Mouse (Mus musculus): ENCODE measurements around the gene Gm28053. TPM values are rescaled to one million over a fixed set of nuclear protein-coding genes. Genes with fewer than 3 reads are reported as not detected.
A peak's percentile ranks its signal among the peaks of the same experiment; 100 is the strongest.

Gene Gm28053
- polyA plus RNA-seq, 1 experiment from 2014 or later, result 1.4 TPM

- H3K9me3 ChIP-seq, result no peaks in the 10 kb centered on the region
- H3K4me2 ChIP-seq, result peak within 1 kb of the TSS; percentile 30
- no peaks in the 10 kb centered on the region for H3K36me3 ChIP-seq
- WGBS, result 42% methylated on average over 16 of the region's 16 CpGs
- H3K27me3 ChIP-seq, result peaks cover 49% of the 10 kb centered on the region
- H3K27ac ChIP-seq, result no peak within 1 kb of the TSS
- H3K9ac ChIP-seq, result 0 out of 2 replicates have a peak within 1 kb of the TSS, but pooled peaks have one; percentile 27
- no peak within 1 kb of the TSS for H3K4me3 ChIP-seq
- peaks cover 8% of the 10 kb centered on the region for H3K4me1 ChIP-seq
- ATAC-seq (ENCODE audit: insufficient number of reproducible peaks, insufficient read depth, low FRiP score, low TSS enrichment, low read depth), result no peak
Observed at GRCm38 (mm10) chr6:48745959-48746889, 27.8 kb downstream of the Gm28053 start, which contains the start of gene Gimap5. Gene Gimap5, plus strand, starts transcription at chr6:48746197.

- Histone ChIP-seq H3K27ac (no peak overlapping the region), H3K27me3 (peaks cover 38% of the 10 kb centered on the region), H3K4me3 (no peak overlapping the region), H3K4me1 (peaks cover 7% of the 10 kb centered on the region), H3K9me3 (no peaks in the 10 kb centered on the region), H3K9ac (no peak overlapping the region), H3K4me2 (no peak overlapping the region), H3K36me3 (no peaks in the 10 kb centered on the region)
- ATAC-seq (ENCODE audit: insufficient number of reproducible peaks, insufficient read depth, low FRiP score, low TSS enrichment, low read depth), result no peak
- 67% methylated on average over 7 of the region's 7 CpGs for WGBS
Observed at GRCm38 (mm10) chr6:48747091-48747966, 28.9 kb downstream of the Gm28053 start.

- Histone ChIP-seq H3K27me3 (no peaks in the 10 kb centered on the region), H3K9me3 (no peaks in the 10 kb centered on the region), H3K4me3 (no peak overlapping the region), H3K4me1 (peaks cover 2% of the 10 kb centered on the region; the same call in 1 of the 2 replicates), H3K4me2 (no peak overlapping the region), H3K27ac (no peak overlapping the region), H3K9ac (no peak overlapping the region), H3K36me3 (no peaks in the 10 kb centered on the region)
- no peak for ATAC-seq (ENCODE audit: insufficient number of reproducible peaks, insufficient read depth, low FRiP score, low TSS enrichment, low read depth)
- 45% methylated on average over 7 of the region's 7 CpGs for WGBS
Observed at GRCm38 (mm10) chr6:48763567-48764270, 45.3 kb downstream of the Gm28053 start.

GRCm38 (mm10) chr6:48764496-48764895, 46.1 kb downstream of the Gm28053 start:
- Histone ChIP-seq H3K27ac (no peak overlapping the region), H3K4me1 (peaks cover 2% of the 10 kb centered on the region; the same call in 1 of the 2 replicates), H3K4me2 (no peak overlapping the region), H3K9ac (no peak overlapping the region), H3K9me3 (no peaks in the 10 kb centered on the region), H3K4me3 (no peak overlapping the region), H3K36me3 (no peaks in the 10 kb centered on the region), H3K27me3 (no peaks in the 10 kb centered on the region)
- WGBS, result 90% methylated on average over 10 of the region's 10 CpGs
- no peak for ATAC-seq (ENCODE audit: insufficient number of reproducible peaks, insufficient read depth, low FRiP score, low TSS enrichment, low read depth)

- Histone ChIP-seq H3K4me1 (peaks cover 2% of the 10 kb centered on the region; the same call in 1 of the 2 replicates), H3K4me2 (no peak overlapping the region), H3K27me3 (no peaks in the 10 kb centered on the region), H3K4me3 (no peak overlapping the region), H3K36me3 (no peaks in the 10 kb centered on the region), H3K9me3 (no peaks in the 10 kb centered on the region), H3K9ac (no peak overlapping the region), H3K27ac (no peak overlapping the region)
- ATAC-seq (ENCODE audit: insufficient number of reproducible peaks, insufficient read depth, low FRiP score, low TSS enrichment, low read depth), result no peak
- WGBS, result 73% methylated on average over 9 of the region's 9 CpGs
Observed at GRCm38 (mm10) chr6:48768178-48768869, 49.9 kb downstream of the Gm28053 start.

- 85% methylated on average over 3 of the region's 3 CpGs for WGBS
- H3K9me3 ChIP-seq, result no peaks in the 10 kb centered on the region
Observed at GRCm38 (mm10) chr6:48768933-48769332, 50.5 kb downstream of the Gm28053 start.

GRCm38 (mm10) chr6:48770696-48771095, 52.3 kb downstream of the Gm28053 start, which contains the start of gene Gimap3:
Gene Gimap3, minus strand, starts transcription at chr6:48770851.
- no peak for ATAC-seq (ENCODE audit: insufficient number of reproducible peaks, insufficient read depth, low FRiP score, low TSS enrichment, low read depth)
- Histone ChIP-seq H3K27ac (no peak within 1 kb of the TSS), H3K9me3 (no peaks in the 10 kb centered on the region), H3K4me3 (no peak within 1 kb of the TSS), H3K36me3 (no peaks in the 10 kb centered on the region), H3K4me1 (no peaks in the 10 kb centered on the region), H3K9ac (no peak within 1 kb of the TSS), H3K27me3 (no peaks in the 10 kb centered on the region), H3K4me2 (no peak within 1 kb of the TSS)
- 86% methylated on average over 3 of the region's 3 CpGs for WGBS

More at GRCm38 (mm10) chr6:48768933-48769332, 50.5 kb downstream of the Gm28053 start:
- Histone ChIP-seq H3K27ac (no peak overlapping the region), H3K36me3 (no peaks in the 10 kb centered on the region), H3K9ac (no peak overlapping the region), H3K4me1 (no peaks in the 10 kb centered on the region), H3K27me3 (no peaks in the 10 kb centered on the region), H3K4me3 (no peak overlapping the region), H3K4me2 (no peak overlapping the region)
- ATAC-seq (ENCODE audit: insufficient number of reproducible peaks, insufficient read depth, low FRiP score, low TSS enrichment, low read depth), result no peak

GRCm38 (mm10) chr6:48772030-48772429, 53.6 kb downstream of the Gm28053 start:
- Histone ChIP-seq H3K27me3 (no peaks in the 10 kb centered on the region), H3K9me3 (no peaks in the 10 kb centered on the region), H3K27ac (no peak overlapping the region), H3K4me1 (no peaks in the 10 kb centered on the region), H3K4me3 (no peak overlapping the region), H3K4me2 (no peak overlapping the region), H3K9ac (no peak overlapping the region), H3K36me3 (no peaks in the 10 kb centered on the region)
- WGBS, result 7% methylated on average over 8 of the region's 8 CpGs
- ATAC-seq (ENCODE audit: insufficient number of reproducible peaks, insufficient read depth, low FRiP score, low TSS enrichment, low read depth), result no peak

- H3K27ac ChIP-seq, result no peak overlapping the region
- 89% methylated on average over 1 of the region's 1 CpGs for WGBS
- no peaks in the 10 kb centered on the region for H3K36me3 ChIP-seq
- no peak overlapping the region for H3K9ac ChIP-seq
- H3K27me3 ChIP-seq, result no peaks in the 10 kb centered on the region
- H3K4me3 ChIP-seq, result no peak overlapping the region
- H3K4me2 ChIP-seq, result no peak overlapping the region
- ATAC-seq (ENCODE audit: insufficient number of reproducible peaks, insufficient read depth, low FRiP score, low TSS enrichment, low read depth), result no peak
- H3K4me1 ChIP-seq, result no peaks in the 10 kb centered on the region
- H3K9me3 ChIP-seq, result no peaks in the 10 kb centered on the region; the same call in 1 of the 2 replicates
Observed at GRCm38 (mm10) chr6:48784406-48784805, 66.0 kb downstream of the Gm28053 start.

GRCm38 (mm10) chr6:48785189-48785588, 66.8 kb downstream of the Gm28053 start:
- H3K27me3 ChIP-seq, result no peaks in the 10 kb centered on the region
- H3K4me1 ChIP-seq, result no peaks in the 10 kb centered on the region
- no peak overlapping the region for H3K9ac ChIP-seq
- 69% methylated on average over 1 of the region's 1 CpGs for WGBS
- no peak overlapping the region for H3K4me2 ChIP-seq
- H3K27ac ChIP-seq, result no peak overlapping the region
- no peak overlapping the region for H3K4me3 ChIP-seq
- no peak for ATAC-seq (ENCODE audit: insufficient number of reproducible peaks, insufficient read depth, low FRiP score, low TSS enrichment, low read depth)
- H3K9me3 ChIP-seq, result no peaks in the 10 kb centered on the region
- no peaks in the 10 kb centered on the region for H3K36me3 ChIP-seq

Data from embryonic facial prominence, embryonic 13.5 days (tissue).